ENCODE assay signal across 10 mouse cellular contexts in genomic region chr4:124203736-124204135, GRCm38 (mm10).
DNase-seq lines count a peak whose midpoint lies in the region; ATAC-seq and TF ChIP-seq lines count a peak whose summit lies in the region.
"Had no signal": no experiment of that assay in that cellular context is flagged by ENCODE, and none has a peak within 500 bp of the region (broad histone marks: within the 10 kb centered on the region; RNA-seq: fewer than 3 reads in every experiment).

No protein-coding gene starts in this region.

- H3K36me3 ChIP-seq in forebrain, postnatal 0 days (ENCODE audit: insufficient read depth): no peaks in the 10 kb centered on the region
- H3K36me3 ChIP-seq in forebrain, embryonic 10.5 days (replicated peaks): no peaks in the 10 kb centered on the region
- H3K36me3 ChIP-seq in splenic B cell, adult 2 months (ENCODE audit: control insufficient read depth, insufficient read depth, low read length, poor library complexity, severe bottlenecking): no peaks in the 10 kb centered on the region
- H3K36me3 ChIP-seq: embryonic facial prominence, embryonic 13.5 days; liver, embryonic 15.5 days had no signal

- intact Hi-C loops in heart, postnatal 25 days (cut with DNase I): no loop called here

- no peak overlapping the region for H3K4me2 ChIP-seq in forebrain, postnatal 0 days (ENCODE audit: low read depth)
- H3K4me2 ChIP-seq: embryonic facial prominence, embryonic 13.5 days; liver, embryonic 15.5 days had no signal

- peak; percentile 61 for TF ChIP-seq CTCF in forebrain, postnatal 0 days (IDR thresholded peaks at IDR 0.05; ENCODE audit: low read depth)
- peak; percentile 22; the same call in 1 of the 2 replicates for TF ChIP-seq CTCF in lung, adult 2 months (IDR thresholded peaks at IDR 0.05; ENCODE audit: insufficient read depth, low read length)

- no peak overlapping the region for H3K9ac ChIP-seq in forebrain, postnatal 0 days
- H3K9ac ChIP-seq: embryonic facial prominence, embryonic 13.5 days; liver, embryonic 15.5 days had no signal

- H3K4me1 ChIP-seq in forebrain, postnatal 0 days (ENCODE audit: insufficient read depth): peaks cover 10% of the 10 kb centered on the region
- peaks cover 25% of the 10 kb centered on the region for H3K4me1 ChIP-seq in forebrain, embryonic 10.5 days
- no peaks in the 10 kb centered on the region for H3K4me1 ChIP-seq in lung, adult 2 months (ENCODE audit: control insufficient read depth, insufficient read depth, low read length)
- H3K4me1 ChIP-seq: liver, embryonic 15.5 days had no signal

- no peak overlapping the region for H3K27ac ChIP-seq in forebrain, postnatal 0 days (ENCODE audit: low read depth, low read length)
- H3K27ac ChIP-seq in forebrain, embryonic 10.5 days: no peak overlapping the region
- H3K27ac ChIP-seq: embryonic facial prominence, embryonic 13.5 days; liver, embryonic 15.5 days had no signal

- TF ChIP-seq POLR2A in lung, adult 2 months (IDR thresholded peaks at IDR 0.05; ENCODE audit: borderline replicate concordance, extremely low read depth, low read depth, low read length): no peak

- H3K4me3 ChIP-seq in forebrain, postnatal 0 days (ENCODE audit: low read depth, low read length): no peak overlapping the region
- no peak overlapping the region for H3K4me3 ChIP-seq in forebrain, embryonic 10.5 days
- no peak overlapping the region for H3K4me3 ChIP-seq in lung, adult 2 months (replicated peaks; ENCODE audit: extremely low read depth, low read depth, low read length)
- H3K4me3 ChIP-seq: embryonic facial prominence, embryonic 13.5 days; liver, embryonic 15.5 days had no signal

- ATAC-seq in forebrain, postnatal 0 days: no peak

- 66% methylated on average over 2 of the region's 2 CpGs for WGBS in forebrain, postnatal 0 days
- 74% methylated on average over 2 of the region's 2 CpGs for WGBS in forebrain, embryonic 10.5 days
- 66% methylated on average over 2 of the region's 2 CpGs for WGBS in lung, adult 2 months

- no peaks in the 10 kb centered on the region for H3K27me3 ChIP-seq in forebrain, postnatal 0 days (ENCODE audit: insufficient read depth, low read length)
- H3K27me3 ChIP-seq in forebrain, embryonic 10.5 days (ENCODE audit: poor library complexity, severe bottlenecking): peaks cover 36% of the 10 kb centered on the region
- H3K27me3 ChIP-seq in splenic B cell, adult 2 months (ENCODE audit: control insufficient read depth, insufficient read depth, low read length, poor library complexity, severe bottlenecking): no peaks in the 10 kb centered on the region
- H3K27me3 ChIP-seq: liver, embryonic 15.5 days had no signal

- H3K9me3 ChIP-seq in forebrain, postnatal 0 days (ENCODE audit: low read length): no peaks in the 10 kb centered on the region
- peaks cover 4% of the 10 kb centered on the region for H3K9me3 ChIP-seq in forebrain, embryonic 10.5 days
- H3K9me3 ChIP-seq: embryonic facial prominence, embryonic 13.5 days; liver, embryonic 15.5 days had no signal

- no peak for DNase-seq in forebrain, postnatal 0 days
- no peak for DNase-seq in forebrain, embryonic 10.5 days (ENCODE audit: extremely low spot score, low spot score)
- no peak for DNase-seq in lung, adult 2 months
- DNase-seq in lung, postnatal 25 days (ENCODE audit: low spot score): no peak
- DNase-seq in ZHBTc4 (ENCODE audit: low read depth, low spot score): peak; percentile 63
- DNase-seq in splenic B cell, adult 2 months (ENCODE audit: low read depth, low spot score): peak; percentile 7
- no peak for DNase-seq in adrenal gland, adult 8-10 months
- DNase-seq in heart, postnatal 25 days (ENCODE audit: low spot score): no peak

Comparison
In these comparisons a context has a peak if more than half of its experiments do, and no peak if none do; other contexts are left out.
1. DNase-seq: peak in ZHBTc4 (single experiment) and splenic B cell, adult 2 months (single experiment); none in forebrain, postnatal 0 days (single experiment), forebrain, embryonic 10.5 days (single experiment), lung, adult 2 months (single experiment), lung, postnatal 25 days (single experiment), adrenal gland, adult 8-10 months (single experiment) and heart, postnatal 25 days (single experiment).